Mouse (Mus musculus) fibroblast of lung, adult 2 months (primary cell): ENCODE results near the gene Mcl1.

Experiments
- DNase-seq: peaks from one replicate; pipeline ENCODE4 v3.0.0-alpha.2; 2011; ENCODE audit warnings: low read depth

The Mcl1 gene

GRCm38 (mm10) chr3:95709044-95709443, 50.5 kb downstream of the Mcl1 start:
- DNase-seq: no peak

GRCm38 (mm10) chr3:95709967-95710366, 51.4 kb downstream of the Mcl1 start:
- DNase-seq: no peak
